Mouse (Mus musculus): ENCODE measurements at regions not wholly inside any gene's neighbourhood (a gene's known extent, or its start where the extent isn't known, plus 50 kb on each side); places are given as distances from the start of the nearest gene placed in this dataset.
"Not testable (repeated sequence)": the region's sequence is repeated elsewhere in the genome, so short reads cannot be mapped to it uniquely, and the experiment has no call there.

- DNase-seq: no peak
Observed at GRCm38 (mm10) chr3:41504867-41505266, 50.7 kb upstream of the Jade1 start.

GRCm38 (mm10) chr3:41502161-41502560 is 53.4 kb upstream of the Jade1 start:
- DNase-seq: no peak

- DNase-seq: not testable (repeated sequence)
Observed at GRCm38 (mm10) chr3:41501639-41502038, 53.9 kb upstream of the Jade1 start.

- DNase-seq: no peak
Observed at GRCm38 (mm10) chr3:41501124-41501523, 54.4 kb upstream of the Jade1 start.

GRCm38 (mm10) chr3:41499680-41500079 is 55.9 kb upstream of the Jade1 start:
- no peak for DNase-seq

- DNase-seq: no peak
Observed at GRCm38 (mm10) chr3:41498791-41499190, 56.7 kb upstream of the Jade1 start.

- no peak for DNase-seq
Observed at GRCm38 (mm10) chr3:41497771-41498170, 57.8 kb upstream of the Jade1 start.

- no peak for DNase-seq
Observed at GRCm38 (mm10) chr3:41496931-41497710, 58.4 kb upstream of the Jade1 start.

GRCm38 (mm10) chr3:41495893-41496292 is 59.6 kb upstream of the Jade1 start:
- no peak for DNase-seq

GRCm38 (mm10) chr3:41495097-41495496 is 60.4 kb upstream of the Jade1 start:
- DNase-seq: no peak

- DNase-seq: no peak
Observed at GRCm38 (mm10) chr3:41493472-41493871, 62.1 kb upstream of the Jade1 start.

GRCm38 (mm10) chr3:41492727-41493392 is 62.7 kb upstream of the Jade1 start:
- no peak for DNase-seq

GRCm38 (mm10) chr3:41492031-41492726 is 63.4 kb upstream of the Jade1 start:
- DNase-seq: no peak

GRCm38 (mm10) chr3:41491185-41491584 is 64.3 kb upstream of the Jade1 start:
- DNase-seq: no peak

- DNase-seq: no peak
Observed at GRCm38 (mm10) chr3:41489998-41490397, 65.5 kb upstream of the Jade1 start.

- no peak for DNase-seq
Observed at GRCm38 (mm10) chr3:41489571-41489970, 66.0 kb upstream of the Jade1 start.

GRCm38 (mm10) chr3:41488229-41488774 is 67.2 kb upstream of the Jade1 start:
- DNase-seq: no peak

GRCm38 (mm10) chr3:41484920-41485319 is 70.6 kb upstream of the Jade1 start:
- DNase-seq: no peak

GRCm38 (mm10) chr3:41483582-41483981 is 71.9 kb upstream of the Jade1 start:
- no peak for DNase-seq

GRCm38 (mm10) chr3:41482881-41483494 is 72.5 kb upstream of the Jade1 start:
- DNase-seq: no peak

GRCm38 (mm10) chr3:41480186-41480585 is 75.3 kb upstream of the Jade1 start:
- no peak for DNase-seq

GRCm38 (mm10) chr3:41478971-41479370 is 76.6 kb upstream of the Jade1 start:
- no peak for DNase-seq

GRCm38 (mm10) chr3:41476516-41476915 is 79.0 kb upstream of the Jade1 start:
- no peak for DNase-seq
